ENCODE assay signal across 20 mouse cellular contexts in the genomic region with DNA sequence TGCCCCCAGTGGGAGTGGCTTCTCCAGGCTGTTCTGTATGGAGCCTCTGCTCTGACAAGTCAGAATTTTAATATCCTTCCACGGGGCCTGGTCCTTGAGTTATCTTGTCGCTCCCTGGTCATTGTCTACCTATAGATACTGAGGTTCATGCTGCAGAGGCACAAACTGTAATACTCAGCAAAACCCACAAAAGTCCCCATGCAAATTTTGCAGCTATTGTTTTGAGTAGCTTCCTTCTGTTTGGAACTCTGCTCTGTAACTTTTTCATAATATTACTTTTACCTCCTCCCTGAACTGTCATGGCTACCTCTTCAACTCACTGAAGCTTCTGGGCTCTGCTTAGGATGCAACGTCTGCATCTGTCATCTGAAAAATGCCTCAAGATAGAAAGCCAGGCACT. TPM values are rescaled to one million over a fixed set of nuclear protein-coding genes. Genes with fewer than 3 reads are reported as not detected.
A peak's percentile ranks its signal among the peaks of the same experiment; 100 is the strongest.
DNase-seq lines count a peak whose midpoint lies in the region; ATAC-seq and TF ChIP-seq lines count a peak whose summit lies in the region.
"Had no signal": no experiment of that assay in that cellular context is flagged by ENCODE, and none has a peak within 500 bp of the region (broad histone marks: within the 10 kb centered on the region; RNA-seq: fewer than 3 reads in every experiment).

No protein-coding gene starts in this region.

- no peaks in the 10 kb centered on the region for H3K9me3 ChIP-seq in intestine, embryonic 16.5 days (ENCODE audit: control insufficient read depth, low read length)
- H3K9me3 ChIP-seq in intestine, postnatal 0 days (ENCODE audit: control insufficient read depth) = no peaks in the 10 kb centered on the region
- H3K9me3 ChIP-seq in CH12.LX (replicated peaks; ENCODE audit: low read length) = peaks cover 8% of the 10 kb centered on the region
- no peaks in the 10 kb centered on the region for H3K9me3 ChIP-seq in embryonic facial prominence, embryonic 15.5 days (replicated peaks)
- H3K9me3 ChIP-seq: forebrain, embryonic 13.5 days; heart, embryonic 10.5 days had no signal

- no peak overlapping the region for H3K9ac ChIP-seq in intestine, embryonic 16.5 days (ENCODE audit: low read depth, low read length)
- H3K9ac ChIP-seq in intestine, postnatal 0 days (ENCODE audit: low read depth, low read length) = no peak overlapping the region
- H3K9ac ChIP-seq in CH12.LX (ENCODE audit: insufficient read depth, low read depth) = peak overlapping the region; percentile 31
- H3K9ac ChIP-seq in embryonic facial prominence, embryonic 15.5 days = no peak overlapping the region
- H3K9ac ChIP-seq: forebrain, embryonic 13.5 days; forebrain, postnatal 0 days; hindbrain, embryonic 14.5 days had no signal

- H3K27me3 ChIP-seq in intestine, embryonic 16.5 days (replicated peaks; ENCODE audit: control insufficient read depth, insufficient read depth, low read length) = no peaks in the 10 kb centered on the region
- H3K27me3 ChIP-seq in intestine, postnatal 0 days (replicated peaks; ENCODE audit: control insufficient read depth, insufficient read depth, low read length) = no peaks in the 10 kb centered on the region
- no peaks in the 10 kb centered on the region for H3K27me3 ChIP-seq in CH12.LX (replicated peaks)
- no peaks in the 10 kb centered on the region for H3K27me3 ChIP-seq in embryonic facial prominence, embryonic 15.5 days
- H3K27me3 ChIP-seq: forebrain, embryonic 13.5 days; Patski had no signal

- intact Hi-C loops in gastrocnemius, adult 2 months (cut with DNase I) = no loop called here
- intact Hi-C loops in gastrocnemius, postnatal 14 days (cut with DNase I; ENCODE audit: low total_unique reads) = no loop called here

- H3K79me2 ChIP-seq in CH12.LX (replicated peaks; ENCODE audit: control insufficient read depth, extremely low read depth, insufficient read depth, poor library complexity, severe bottlenecking) = no peaks in the 10 kb centered on the region

- peak; percentile 94 for TF ChIP-seq EP300 in CH12.LX (IDR thresholded peaks at IDR 0.05; ENCODE audit: low read length)

- no peak for ATAC-seq in intestine, embryonic 16.5 days
- ATAC-seq in intestine, postnatal 0 days = no peak
- ATAC-seq in embryonic facial prominence, embryonic 15.5 days (ENCODE audit: insufficient number of reproducible peaks, low FRiP score, low TSS enrichment, low read depth) = no peak
- no peak for ATAC-seq in megakaryocyte, adult 5-6 weeks (ENCODE audit: poor library complexity, severe bottlenecking)
- ATAC-seq: activated CD4-positive, CD25-positive, alpha-beta regulatory T cell, adult 4 months; forebrain, embryonic 13.5 days; forebrain, postnatal 0 days; Patski had no signal

- H3K4me3 ChIP-seq in gastrocnemius, adult 2 months = no peak overlapping the region
- H3K4me3 ChIP-seq in intestine, embryonic 16.5 days (ENCODE audit: low read length) = no peak overlapping the region
- no peak overlapping the region for H3K4me3 ChIP-seq in intestine, postnatal 0 days (ENCODE audit: low read depth, low read length)
- H3K4me3 ChIP-seq in CH12.LX (replicated peaks in 1 of 3; ENCODE audit: low read depth in 2 of 3, low read length in 2 of 3, poor library complexity in 1 of 3) = no peak overlapping the region
- H3K4me3 ChIP-seq in embryonic facial prominence, embryonic 15.5 days (replicated peaks) = no peak overlapping the region
- H3K4me3 ChIP-seq: forebrain, embryonic 13.5 days; heart, embryonic 10.5 days had no signal

- TF ChIP-seq POLR2A in CH12.LX (IDR thresholded peaks at IDR 0.05; ENCODE audit: low read depth, low read length) = no peak

- dilution Hi-C loops in CH12.LX (cut with MboI; ENCODE audit: extremely low pct_ligation_motif_present, extremely low pct_unique_long_range_greater_than_20kb, low sequenced_read_pairs) = no loop called here

- in situ Hi-C loops in CH12.LX (cut with MboI; ENCODE audit: low pct_ligation_motif_present, low pct_unique_long_range_greater_than_20kb, low sequenced_read_pairs) = no loop called here

- H3K36me3 ChIP-seq in intestine, embryonic 16.5 days (ENCODE audit: control insufficient read depth, insufficient read depth, low read length) = no peaks in the 10 kb centered on the region
- H3K36me3 ChIP-seq in intestine, postnatal 0 days (ENCODE audit: control insufficient read depth, insufficient read depth) = no peaks in the 10 kb centered on the region
- H3K36me3 ChIP-seq in CH12.LX (replicated peaks in 1 of 2; ENCODE audit: control insufficient read depth in 1 of 2, insufficient read depth in 1 of 2, low read length in 1 of 2) = no peaks in the 10 kb centered on the region
- H3K36me3 ChIP-seq in embryonic facial prominence, embryonic 15.5 days = no peaks in the 10 kb centered on the region
- H3K36me3 ChIP-seq: heart, embryonic 10.5 days had no signal

- whole genome bisulfite sequencing in intestine, embryonic 16.5 days = 73% methylated on average over 3 of the region's 3 CpGs
- 67% methylated on average over 3 of the region's 3 CpGs for WGBS in intestine, postnatal 0 days
- WGBS in embryonic facial prominence, embryonic 15.5 days = 72% methylated on average over 3 of the region's 3 CpGs

- H3K4me1 ChIP-seq in intestine, embryonic 16.5 days (ENCODE audit: control insufficient read depth, insufficient read depth, low read length) = peaks cover 19% of the 10 kb centered on the region
- H3K4me1 ChIP-seq in intestine, postnatal 0 days (replicated peaks; ENCODE audit: control insufficient read depth, insufficient read depth, low read length) = no peaks in the 10 kb centered on the region
- peaks cover 44 to 93% of the 10 kb centered on the region in 2 experiments for H3K4me1 ChIP-seq in CH12.LX (ENCODE audit: control insufficient read depth in 1 of 2, insufficient read depth in 2 of 2)
- peaks cover 55% of the 10 kb centered on the region for H3K4me1 ChIP-seq in embryonic facial prominence, embryonic 15.5 days

- no peak for TF ChIP-seq CTCF in gastrocnemius, adult 2 months (IDR thresholded peaks at IDR 0.05)
- no peak for TF ChIP-seq CTCF in intestine, postnatal 0 days (IDR thresholded peaks at IDR 0.05; ENCODE audit: low read depth)
- TF ChIP-seq CTCF in CH12.LX (conservative IDR thresholded peaks at IDR 0.05 in 1 of 2, IDR thresholded peaks at IDR 0.05 in 1 of 2; ENCODE audit: low read depth in 2 of 2, low read length in 2 of 2) = no peak

- H3K27ac ChIP-seq in gastrocnemius, adult 2 months = peak overlapping the region; percentile 48
- 0 out of 2 replicates have a peak overlapping the region, but pooled peaks have one; percentile 5 for H3K27ac ChIP-seq in intestine, embryonic 16.5 days (ENCODE audit: low read length)
- no peak overlapping the region for H3K27ac ChIP-seq in intestine, postnatal 0 days (ENCODE audit: low read depth, low read length)
- peak overlapping the region; percentile 58 for H3K27ac ChIP-seq in CH12.LX (ENCODE audit: insufficient read depth, low read depth)
- H3K27ac ChIP-seq in embryonic facial prominence, embryonic 15.5 days (replicated peaks) = 0 out of 2 replicates have a peak overlapping the region, but pooled peaks have one; percentile 45
- H3K27ac ChIP-seq: forebrain, embryonic 13.5 days; heart, embryonic 10.5 days; hindbrain, embryonic 14.5 days had no signal

- no peak; the same call in 1 of the 2 replicates for TF ChIP-seq RAD21 in CH12.LX (IDR thresholded peaks at IDR 0.05; ENCODE audit: low read depth, low read length)

- DNase-seq in gastrocnemius, adult 2 months = no peak
- no peak for DNase-seq in gastrocnemius, postnatal 14 days
- peak; percentile 78 for DNase-seq in CH12.LX (ENCODE audit: extremely low read depth)
- DNase-seq in ovary, postnatal 14 days (ENCODE audit: low spot score) = no peak
- DNase-seq: adrenal gland, postnatal 25 days; cerebellum, adult 2 months; cerebellum, postnatal 10 days; forebrain, postnatal 0 days; gastrocnemius, postnatal 36 days; heart, adult 11 months; kidney, adult 11 months had no signal

- no peak overlapping the region for H3K4me2 ChIP-seq in intestine, embryonic 16.5 days (ENCODE audit: low read depth, low read length)
- H3K4me2 ChIP-seq in intestine, postnatal 0 days (replicated peaks; ENCODE audit: low read depth) = no peak overlapping the region
- H3K4me2 ChIP-seq in CH12.LX (ENCODE audit: insufficient read depth, low read depth, poor library complexity, severe bottlenecking) = peak overlapping the region; percentile 23
- H3K4me2 ChIP-seq in embryonic facial prominence, embryonic 15.5 days (replicated peaks) = no peak overlapping the region
- H3K4me2 ChIP-seq: forebrain, embryonic 13.5 days; hindbrain, embryonic 14.5 days had no signal

TF ChIP-seq in CH12.LX, 34 proteins besides CTCF, POLR2A, EP300 and RAD21 (continues in another document):
- TF ChIP-seq JUND (conservative IDR thresholded peaks at IDR 0.05; ENCODE audit: low read depth, low read length) = peak; percentile 88
- TF ChIP-seq TCF12 (IDR thresholded peaks at IDR 0.05; ENCODE audit: low read depth, low read length) = peak; percentile 76; the same call in 1 of the 2 replicates
- TF ChIP-seq ETS1 (conservative IDR thresholded peaks at IDR 0.05; ENCODE audit: low read depth, low read length) = peak; percentile 90
- peak; percentile 71 for TF ChIP-seq MEF2A (IDR thresholded peaks at IDR 0.05; ENCODE audit: borderline replicate concordance, low read depth, low read length)
- TF ChIP-seq NRF1 (IDR thresholded peaks at IDR 0.05; ENCODE audit: low read depth, low read length) = no peak
- peak; percentile 96 for TF ChIP-seq IRF4 (IDR thresholded peaks at IDR 0.05; ENCODE audit: low read depth, low read length)
- TF ChIP-seq SIN3A (IDR thresholded peaks at IDR 0.05; ENCODE audit: low read length) = no peak
- TF ChIP-seq MYC (IDR thresholded peaks at IDR 0.05; ENCODE audit: low read depth, low read length) = 0 out of 2 replicates have a peak, but pooled peaks have one; percentile 45
- TF ChIP-seq USF1 (IDR thresholded peaks at IDR 0.05; ENCODE audit: low read depth, low read length) = no peak
- peak; percentile 98 for TF ChIP-seq MAFK (IDR thresholded peaks at IDR 0.05; ENCODE audit: insufficient replicate concordance, low read length)
- TF ChIP-seq POLR2AphosphoS2 (IDR thresholded peaks at IDR 0.05; ENCODE audit: low read depth, low read length) = no peak
- no peak for TF ChIP-seq PAX5 (IDR thresholded peaks at IDR 0.05; ENCODE audit: low read length)
- TF ChIP-seq BHLHE40 (IDR thresholded peaks at IDR 0.05; ENCODE audit: low read depth, low read length) = peak; percentile 80

RNA-seq across cellular contexts. Expression of gene Ets2, which starts 43.8 kb away (rescaled TPM):
- total RNA-seq in gastrocnemius, adult 2 months (2021) = 10 to 100 TPM; 22.7 to 41.9 TPM
- 10 to 100 TPM; 46.1 to 52.9 TPM for total RNA-seq in gastrocnemius, postnatal 14 days (2021)
- 58.6 and 59.8 TPM in 2 replicates for polyA plus RNA-seq in intestine, embryonic 16.5 days (2015; fragmentation: Nextera tagmentation; extraction: Ambion mirVana)
- 34.6 and 36.8 TPM in 2 replicates for polyA plus RNA-seq in intestine, postnatal 0 days (2015; fragmentation: Nextera tagmentation; extraction: Ambion mirVana)
- total RNA-seq in CH12.LX (2012; rRNA removed) = 38.9 and 51.2 TPM in 2 replicates
- total RNA-seq in CH12.LX (2014; rRNA removed) = 42.0 and 43.0 TPM in 2 replicates
- polyA plus RNA-seq in CH12.LX (2012; ENCODE audit: insufficient read length, low read depth) = 38.2 and 43.2 TPM in 2 replicates
- polyA plus RNA-seq in embryonic facial prominence, embryonic 15.5 days (2015; fragmentation: Nextera tagmentation; extraction: Ambion mirVana) = 84.3 and 92.0 TPM in 2 replicates
- 7.6 and 8.7 TPM in 2 replicates for total RNA-seq in megakaryocyte, adult 5-6 weeks (2015)
- 5.9 TPM in 2 replicates for total RNA-seq in megakaryocyte, adult 5-6 weeks (2017)
